Mouse (Mus musculus): Measurements from ENCODE around the gene Crybg2.

Crybg2 gene

GRCm38 (mm10) chr4:134120916-134121315, 60.3 kb downstream of the Crybg2 start:
- no peak for DNase-seq (ENCODE audit: low spot score)

DNA sequence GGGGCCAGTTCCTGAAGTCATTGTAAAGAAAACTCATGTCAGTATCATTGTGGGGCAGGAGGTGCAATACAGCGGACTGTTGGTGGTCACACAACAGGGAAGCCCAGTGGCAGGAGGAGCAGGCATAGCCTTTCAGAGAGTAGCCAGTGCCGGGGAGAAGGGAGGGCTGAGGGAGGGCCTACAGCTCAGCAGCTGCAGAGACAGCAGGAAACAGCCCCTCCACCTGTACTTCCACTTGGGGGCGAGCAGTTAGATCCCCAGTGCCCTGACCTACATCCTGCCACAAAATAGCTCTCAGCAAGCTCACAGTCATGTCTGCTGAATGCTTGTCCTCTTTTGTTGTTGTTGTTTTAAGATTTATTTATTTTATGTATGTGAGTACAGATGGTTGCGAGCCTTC, 61.0 kb downstream of the Crybg2 start:
- no peak for DNase-seq (ENCODE audit: low spot score)

GRCm38 (mm10) chr4:134122281-134122680, 61.7 kb downstream of the Crybg2 start:
- DNase-seq (ENCODE audit: low spot score), result no peak

DNA sequence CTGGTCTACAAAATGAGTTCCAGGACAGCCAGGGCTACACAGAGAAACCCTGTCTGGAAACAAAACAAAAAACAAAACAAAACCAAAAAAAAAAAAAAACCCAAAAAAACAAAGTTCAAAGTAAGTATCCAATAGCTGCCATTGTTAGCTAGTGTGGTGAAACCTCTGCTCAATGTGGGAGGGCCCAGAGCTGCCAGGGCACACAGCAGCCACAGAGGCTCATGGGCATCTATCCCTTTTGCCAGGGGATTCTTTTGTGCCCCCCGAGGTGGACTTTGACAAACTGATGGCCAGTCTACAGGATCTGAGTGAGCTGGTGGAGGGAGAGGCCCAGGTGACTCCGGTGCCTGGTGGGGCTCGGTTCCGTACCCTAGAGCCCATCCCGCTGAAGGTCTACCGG, 62.5 kb downstream of the Crybg2 start:
- no peak for DNase-seq (ENCODE audit: low spot score)

DNA sequence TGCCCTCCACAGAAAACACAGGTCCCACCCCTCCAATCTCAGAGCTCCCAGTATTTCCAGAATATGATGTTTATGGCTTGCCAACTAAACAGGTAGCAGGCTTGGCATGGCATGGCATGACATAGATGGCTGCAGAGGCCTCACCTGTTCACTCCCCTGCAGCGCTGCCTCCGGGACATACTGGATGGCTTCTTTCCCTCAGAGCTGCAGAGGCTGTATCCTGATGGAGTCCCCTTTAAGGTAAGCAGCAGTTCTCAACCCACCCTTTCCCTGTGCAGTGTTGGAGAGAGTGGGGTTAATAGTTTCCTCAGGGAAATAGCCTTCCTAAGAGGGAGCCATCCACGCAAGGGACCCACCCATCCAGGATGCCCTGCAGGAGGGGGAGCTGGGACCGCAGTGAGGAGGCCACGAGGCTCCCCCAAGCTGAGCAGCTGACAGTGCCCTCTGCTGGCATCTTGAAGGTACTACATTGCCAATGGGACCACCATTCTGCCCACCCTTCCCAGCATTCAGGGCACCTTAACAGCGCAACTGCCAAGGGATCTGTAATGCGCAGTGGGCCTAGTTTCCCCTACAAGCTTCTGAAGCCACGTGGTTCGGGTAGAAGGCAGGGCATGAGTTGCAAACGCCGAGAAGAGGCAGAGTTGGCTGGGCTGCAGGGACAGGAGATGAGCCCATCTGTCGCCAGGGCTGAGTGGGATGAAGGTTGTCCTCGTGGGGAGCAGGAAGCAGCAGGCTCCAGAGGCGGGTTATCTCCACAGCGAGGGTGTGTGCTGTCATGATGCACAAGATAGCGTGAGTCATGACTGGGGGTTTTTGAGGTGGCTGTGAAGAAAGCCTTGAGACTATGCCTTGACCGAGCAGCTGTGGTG, 63.3 kb downstream of the Crybg2 start:
- peak; percentile 42 for DNase-seq (ENCODE audit: low spot score)

- no peak for DNase-seq (ENCODE audit: low spot score)
These were observed 64.9 kb downstream of the Crybg2 start for GRCm38 (mm10) chr4:134125383-134126060.

DNA sequence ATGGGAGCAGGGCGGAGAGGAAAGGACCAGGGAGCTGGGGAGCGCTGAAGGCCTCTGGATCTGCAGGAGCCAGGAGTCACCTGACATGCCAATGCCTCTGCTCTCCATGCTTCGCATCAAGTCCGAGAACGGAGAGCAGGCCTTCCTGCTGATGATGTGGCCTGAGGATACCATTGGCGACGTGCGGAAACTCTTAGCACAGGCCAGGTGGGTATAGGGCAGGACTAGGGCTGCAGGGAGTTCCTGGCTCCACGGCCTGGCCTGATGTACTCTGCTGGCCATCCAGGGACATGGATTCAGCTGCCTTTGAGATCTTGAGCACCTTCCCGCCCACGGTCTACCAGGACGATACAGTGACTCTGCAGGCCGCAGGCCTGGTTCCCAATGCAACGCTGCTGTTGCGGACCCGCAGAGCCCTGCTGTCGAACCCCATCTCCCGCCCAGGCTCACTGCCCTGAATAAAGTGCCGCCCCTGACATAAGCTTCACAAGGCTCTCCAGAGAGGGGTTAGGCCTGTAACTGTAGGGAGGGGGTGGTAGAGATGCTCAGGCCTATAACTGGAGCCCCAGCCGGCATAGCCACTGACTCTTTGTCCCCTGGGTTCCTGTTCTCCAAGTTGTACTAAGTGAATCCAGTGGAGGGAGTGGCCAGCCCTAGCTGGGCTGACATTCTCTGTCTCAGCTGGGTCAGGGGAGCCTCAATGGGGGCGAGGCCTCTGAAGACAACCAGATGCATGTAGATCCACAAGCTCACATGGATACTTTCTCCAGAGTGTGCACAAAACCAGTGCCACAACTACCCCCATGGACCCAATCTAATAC, 65.9 kb downstream of the Crybg2 start:
- no peak for DNase-seq (ENCODE audit: low spot score)

DNA sequence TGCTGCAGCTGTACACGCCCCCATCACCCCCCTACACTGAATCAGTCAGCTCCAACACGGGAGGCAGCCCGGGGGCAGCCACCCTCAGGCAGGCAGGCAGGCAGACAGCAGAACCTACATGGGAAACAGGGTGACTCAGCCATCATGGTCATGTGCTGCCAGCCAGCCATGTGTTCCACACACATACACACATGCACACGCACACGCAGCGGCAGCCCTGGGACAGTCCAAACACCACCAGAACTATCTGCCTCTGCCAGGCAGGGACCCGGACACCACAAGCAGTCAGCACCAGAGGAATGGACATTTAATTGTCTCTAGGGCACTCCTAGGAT, 66.5 kb downstream of the Crybg2 start:
- DNase-seq (ENCODE audit: low spot score), result no peak

- DNase-seq (ENCODE audit: low spot score), result no peak
These were observed 67.2 kb downstream of the Crybg2 start for GRCm38 (mm10) chr4:134127793-134128192.

- DNase-seq (ENCODE audit: low spot score), result peak; percentile 92
These were observed 67.8 kb downstream of the Crybg2 start, which contains the start of gene Sh3bgrl3 for GRCm38 (mm10) chr4:134128221-134128982. Sh3bgrl3 (minus strand) TSS chr4:134128789.

GRCm38 (mm10) chr4:134128983-134129362, 68.4 kb downstream of the Crybg2 start:
- DNase-seq (ENCODE audit: low spot score), result no peak

- DNase-seq (ENCODE audit: low spot score), result peak; percentile 50
These were observed 68.9 kb downstream of the Crybg2 start for GRCm38 (mm10) chr4:134129482-134129881.

DNA sequence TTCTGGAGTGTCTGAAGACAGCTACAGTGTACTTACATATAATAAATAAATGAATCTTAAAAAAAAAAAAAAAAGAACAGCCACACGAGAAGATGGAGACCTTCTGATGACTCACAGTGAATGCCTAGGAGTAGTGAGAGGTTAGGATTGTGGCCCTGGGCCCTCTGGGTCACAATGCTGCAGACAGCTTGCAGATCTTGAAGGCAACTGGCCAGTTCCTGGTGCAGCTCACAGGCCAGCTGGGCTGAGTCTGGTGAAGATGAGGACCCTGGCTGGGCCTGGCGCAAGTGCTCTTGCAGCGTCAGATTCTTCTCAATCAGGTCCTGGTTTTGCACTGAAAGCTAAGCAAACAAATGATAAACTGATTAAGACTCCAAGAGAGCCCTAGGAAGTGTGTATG, 71.5 kb downstream of the Crybg2 start:
- no peak for DNase-seq (ENCODE audit: low spot score)

GRCm38 (mm10) chr4:134132519-134133095, 72.0 kb downstream of the Crybg2 start:
- no peak for DNase-seq (ENCODE audit: low spot score)

DNA sequence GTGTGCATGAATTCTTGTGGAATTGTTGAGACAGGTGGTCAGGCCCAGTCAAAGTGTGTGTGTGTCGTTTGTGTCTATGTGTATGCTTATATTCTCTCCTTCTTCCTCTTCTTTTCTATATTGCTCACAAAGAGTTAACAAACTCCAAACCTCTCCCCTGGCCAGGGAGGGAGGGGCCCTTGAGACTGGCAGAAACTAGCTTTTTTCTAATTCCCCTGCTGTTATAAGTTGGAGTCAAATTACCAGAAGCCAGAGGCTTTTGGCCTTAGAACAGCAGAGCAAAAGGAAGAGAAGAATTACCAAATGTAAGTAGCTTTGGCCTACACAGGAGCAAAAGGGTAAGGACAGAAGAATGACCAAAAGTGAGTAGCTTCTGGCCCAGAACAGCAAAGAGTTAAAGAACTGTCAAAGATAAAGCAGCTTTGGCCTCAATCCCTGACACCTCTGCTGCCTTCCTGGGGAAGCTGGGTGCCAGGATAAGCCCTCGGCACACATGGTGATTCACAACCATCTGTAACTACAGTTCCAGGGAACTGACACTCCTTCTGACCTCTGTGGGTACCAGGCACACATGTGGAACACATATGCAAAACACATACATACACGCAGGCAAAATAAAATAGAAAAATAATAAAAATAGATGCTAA, 75.8 kb downstream of the Crybg2 start:
- DNase-seq (ENCODE audit: low spot score), result no peak

DNA sequence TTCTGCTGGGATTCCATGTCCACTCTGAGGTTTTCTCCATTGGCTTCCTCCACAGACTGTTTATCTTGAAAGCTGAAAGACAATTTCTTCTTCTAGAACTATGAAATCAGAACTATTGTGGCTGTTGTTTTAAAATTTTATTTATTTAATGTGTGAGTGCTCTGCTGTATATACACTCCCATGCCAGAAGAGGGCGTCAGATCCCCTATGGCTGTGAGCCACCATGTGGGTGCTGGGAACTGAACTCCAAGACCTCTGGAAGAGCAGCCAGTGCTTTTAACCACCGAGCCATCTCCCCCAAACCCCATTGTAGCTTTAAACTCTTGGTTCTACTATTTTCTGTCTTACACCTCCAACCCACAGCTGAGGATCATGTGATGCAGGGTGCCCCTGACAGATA, 78.2 kb downstream of the Crybg2 start:
- DNase-seq (ENCODE audit: low spot score), result no peak

Data from lung, postnatal 25 days (tissue).